Mouse (Mus musculus): ENCODE data around the gene Arpc2. TPM values are rescaled to one million over a fixed set of nuclear protein-coding genes. Genes with fewer than 3 reads are reported as not detected.

Gene Arpc2
- 412 to 422 TPM (median 418 TPM) in 4 replicates for total RNA-seq (2023; ENCODE audit: inconsistent age)

DNA sequence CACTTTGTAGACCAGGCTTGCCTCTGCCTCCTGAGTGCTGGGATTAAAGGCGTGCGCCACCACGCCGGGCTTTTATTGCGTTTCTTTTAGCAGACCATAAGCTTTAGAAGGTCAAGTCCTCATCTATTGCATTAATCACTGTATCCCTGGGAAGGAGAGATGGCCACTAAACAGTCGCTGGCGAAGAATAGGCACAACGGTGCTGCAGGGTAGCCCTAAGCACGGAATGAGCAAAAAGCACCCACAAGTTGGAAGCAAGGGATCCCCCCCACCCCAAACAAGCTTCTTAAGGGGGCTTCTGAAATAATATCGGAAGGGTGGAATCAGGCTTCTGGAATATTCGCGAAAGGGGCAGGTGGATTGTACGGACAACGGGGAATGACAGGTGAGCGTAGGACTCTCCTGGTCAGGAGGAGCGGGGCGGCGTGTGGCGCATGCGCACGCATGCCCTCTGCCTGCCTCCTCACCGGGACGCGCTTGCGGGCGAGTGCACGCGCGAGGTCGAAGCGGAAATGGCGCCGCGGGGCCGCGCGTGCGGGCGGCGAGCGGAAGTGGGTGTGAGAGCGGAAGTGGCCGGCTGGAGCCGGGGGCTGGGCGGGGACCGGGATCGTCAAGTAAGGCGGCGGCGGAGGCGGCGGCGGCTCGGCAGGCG, at the start of gene Arpc2:
Arpc2 (plus strand) TSS at position 147 of the 652 bp plus-strand sequence.

DNA sequence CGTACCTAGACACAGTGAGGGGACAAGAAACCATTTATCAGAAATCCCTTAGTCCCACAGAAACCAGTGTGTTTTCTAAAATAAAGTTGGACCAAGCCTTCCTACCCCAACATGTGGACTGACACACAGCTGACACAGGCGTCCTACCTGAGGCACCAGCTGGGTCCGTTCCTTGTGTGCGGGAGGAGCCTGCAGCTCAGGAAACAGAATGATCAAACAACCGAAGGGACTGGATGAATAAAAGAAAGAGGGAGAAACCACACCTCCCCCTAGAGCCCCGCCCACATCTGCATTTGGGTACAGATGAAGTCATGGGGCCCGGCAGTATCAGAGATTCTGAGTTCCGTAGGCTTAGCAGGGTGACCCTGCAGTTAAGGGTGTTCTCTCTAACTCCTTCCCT, 41.4 kb upstream of the Arpc2 start, which contains the start of gene Cxcr1:
Cxcr1 (minus strand) TSS at position 187 of the 400 bp plus-strand sequence.

DNA sequence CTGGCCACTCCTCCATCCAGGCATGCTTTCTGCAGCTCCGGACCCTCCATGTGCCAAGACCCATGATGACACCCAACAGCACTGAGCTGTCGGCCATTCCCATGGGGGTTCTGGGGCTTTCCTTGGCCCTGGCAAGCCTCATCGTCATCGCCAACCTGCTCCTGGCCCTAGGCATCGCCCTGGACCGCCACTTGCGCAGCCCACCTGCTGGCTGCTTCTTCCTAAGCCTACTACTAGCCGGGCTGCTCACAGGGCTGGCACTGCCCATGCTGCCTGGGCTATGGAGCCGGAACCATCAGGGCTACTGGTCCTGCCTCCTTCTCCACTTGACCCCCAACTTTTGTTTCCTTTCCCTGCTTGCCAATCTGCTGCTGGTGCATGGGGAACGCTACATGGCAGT, 42.7 kb downstream of the Arpc2 start, which contains the start of gene Gpbar1:
Gpbar1 (plus strand) TSS at position 13 of the 400 bp plus-strand sequence.

DNA sequence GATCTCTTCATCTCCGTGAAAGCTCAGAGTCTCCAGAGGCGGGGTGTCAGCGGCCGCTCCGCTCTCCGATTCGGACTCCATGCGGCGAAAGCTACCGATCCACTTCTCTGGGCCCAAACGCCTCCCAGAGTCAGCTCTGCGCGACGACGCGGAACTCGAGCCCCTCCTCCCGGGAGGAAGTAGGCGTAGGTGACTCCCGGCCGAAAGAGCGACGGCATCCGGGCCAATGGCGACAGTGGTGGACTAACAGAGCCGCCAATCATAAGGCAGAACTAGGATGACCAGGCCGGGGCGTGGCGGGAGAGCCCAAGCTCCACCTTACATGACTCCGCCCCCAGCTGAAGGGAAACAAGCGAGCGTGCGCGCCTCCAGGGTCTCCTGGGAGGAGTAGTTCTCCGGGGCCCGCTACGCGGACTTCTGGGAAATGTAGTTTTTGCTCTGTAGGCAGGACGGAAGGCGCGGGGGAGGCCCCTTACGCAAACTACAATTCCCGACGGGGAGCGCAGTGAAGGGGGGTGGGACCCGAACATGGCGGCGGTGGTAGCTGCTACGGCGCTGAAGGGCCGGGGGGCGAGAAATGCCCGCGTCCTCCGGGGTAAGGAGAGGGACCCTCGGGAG, 48.8 kb downstream of the Arpc2 start, which contains the start of the genes Aamp and Pnkd:
Aamp (minus strand) TSS at position 196 of the 618 bp plus-strand sequence.
Pnkd (plus strand) TSS at position 388 of the 618 bp plus-strand sequence.

DNA sequence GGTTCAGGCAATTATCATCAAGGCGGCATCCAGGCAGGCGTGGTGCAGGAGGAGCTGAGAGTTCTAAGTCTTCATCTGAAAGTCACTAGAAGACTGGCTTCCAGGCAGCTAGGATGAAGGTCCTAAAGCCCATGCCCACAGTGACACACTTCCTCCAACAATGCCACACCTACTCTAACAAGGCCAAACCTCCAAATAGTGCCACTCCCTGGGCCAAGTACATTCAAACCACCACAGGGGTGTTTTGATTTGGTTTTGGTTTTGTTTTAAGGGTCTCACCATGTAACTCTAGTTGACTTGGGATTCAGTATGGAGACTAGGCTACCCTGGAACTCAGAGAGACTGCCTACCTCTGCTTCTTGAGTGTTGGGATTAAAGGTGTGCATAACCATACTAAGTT, 69.6 kb downstream of the Arpc2 start, which contains the start of gene Tmbim1:
Tmbim1 (minus strand) TSS at position 101 of the 400 bp plus-strand sequence.

Other genes with a start within 250 kb of the Arpc2 start
- gene Tns1, start 111.6 kb upstream of the Arpc2 start, total RNA-seq (2023; ENCODE audit: inconsistent age): 3.8 to 6.9 TPM (median 5.7 TPM) in 4 replicates
- 0.22 TPM in 1 of 4 replicates, not detected in the others for gene Rufy4, start 110.5 kb upstream of the Arpc2 start, total RNA-seq (2023; ENCODE audit: inconsistent age)
- 0.15 TPM in 1 of 4 replicates, not detected in the others for gene Cxcr2, start 82.1 kb upstream of the Arpc2 start, total RNA-seq (2023; ENCODE audit: inconsistent age)
- gene Cxcr1, start 41.5 kb upstream of the Arpc2 start, total RNA-seq (2023; ENCODE audit: inconsistent age): not detected in 4 replicates
- gene Gpbar1, start 42.5 kb downstream of the Arpc2 start, total RNA-seq (2023; ENCODE audit: inconsistent age): 1.2 to 2.0 TPM (median 1.5 TPM) in 4 replicates
- gene Aamp, start 48.7 kb downstream of the Arpc2 start, total RNA-seq (2023; ENCODE audit: inconsistent age): 110 to 122 TPM (median 111 TPM) in 4 replicates
- gene Pnkd, start 48.8 kb downstream of the Arpc2 start, total RNA-seq (2023; ENCODE audit: inconsistent age): 17.8 to 25.0 TPM (median 21.2 TPM) in 4 replicates
- 3.2 to 4.3 TPM (median 3.7 TPM) in 4 replicates for gene Tmbim1, start 69.5 kb downstream of the Arpc2 start, total RNA-seq (2023; ENCODE audit: inconsistent age)
- not detected in 4 replicates for gene Catip, start 126.0 kb downstream of the Arpc2 start, total RNA-seq (2023; ENCODE audit: inconsistent age)
- gene Slc11a1, start 139.1 kb downstream of the Arpc2 start, total RNA-seq (2023; ENCODE audit: inconsistent age): 4.9 to 8.1 TPM (median 5.6 TPM) in 4 replicates
- gene Ctdsp1, start 155.4 kb downstream of the Arpc2 start, total RNA-seq (2023; ENCODE audit: inconsistent age): 105 to 110 TPM (median 108 TPM) in 4 replicates
- gene Vil1, start 173.3 kb downstream of the Arpc2 start, total RNA-seq (2023; ENCODE audit: inconsistent age): 0.32 to 0.54 TPM in 2 of 4 replicates, not detected in the others